25 mouse cellular contexts compared by ENCODE assay signal in genomic region chr16:68084124-68084898, GRCm38 (mm10).
DNase-seq lines count a peak whose midpoint lies in the region; ATAC-seq and TF ChIP-seq lines count a peak whose summit lies in the region.
"Had no signal": no experiment of that assay in that cellular context is flagged by ENCODE, and none has a peak within 500 bp of the region (broad histone marks: within the 10 kb centered on the region; RNA-seq: fewer than 3 reads in every experiment).

No protein-coding gene starts in this region.

- no peak overlapping the region for H3K27ac ChIP-seq in forebrain, embryonic 13.5 days
- no peak overlapping the region for H3K27ac ChIP-seq in forebrain, embryonic 11.5 days (ENCODE audit: low read depth, low read length)
- H3K27ac ChIP-seq in midbrain, embryonic 11.5 days (ENCODE audit: low read depth, low read length), result no peak overlapping the region
- no peak overlapping the region for H3K27ac ChIP-seq in midbrain, embryonic 10.5 days (replicated peaks)
- no peak overlapping the region for H3K27ac ChIP-seq in forebrain, postnatal 0 days (ENCODE audit: low read depth, low read length)
- no peak overlapping the region for H3K27ac ChIP-seq in thymus, adult 2 months (ENCODE audit: control insufficient read depth, insufficient read depth, low read length)
- H3K27ac ChIP-seq: heart, adult 2 months; heart, embryonic 10.5 days; heart, embryonic 13.5 days; hindbrain, embryonic 14.5 days; hindbrain, postnatal 0 days had no signal

- DNase-seq in forebrain, embryonic 11.5 days (ENCODE audit: low spot score), result no peak
- DNase-seq in midbrain, embryonic 11.5 days (ENCODE audit: low spot score, missing footprints), result peak; percentile 64
- no peak for DNase-seq in midbrain, embryonic 10.5 days (ENCODE audit: low spot score)
- peak; percentile 42 for DNase-seq in forebrain, postnatal 0 days
- no peak for DNase-seq in lung, postnatal 14 days
- DNase-seq in thymus, adult 2 months, result no peak
- DNase-seq: adrenal gland, adult 8-10 months; adrenal gland, postnatal 25 days; cerebellum, adult 11-12 months; cerebellum, adult 8-10 months; cerebellum, postnatal 10 days; cerebellum, postnatal 36 days; gastrocnemius, postnatal 10 days; gastrocnemius, postnatal 36 days; heart, adult 2 months; heart, postnatal 14 days; heart, postnatal 4 days had no signal

- no peaks in the 10 kb centered on the region for H3K36me3 ChIP-seq in forebrain, embryonic 13.5 days (ENCODE audit: poor library complexity, severe bottlenecking)
- H3K36me3 ChIP-seq in forebrain, embryonic 11.5 days (ENCODE audit: control insufficient read depth, insufficient read depth, low read length), result no peaks in the 10 kb centered on the region
- H3K36me3 ChIP-seq in midbrain, embryonic 11.5 days (ENCODE audit: control insufficient read depth, insufficient read depth, low read length), result no peaks in the 10 kb centered on the region
- H3K36me3 ChIP-seq in midbrain, embryonic 10.5 days, result no peaks in the 10 kb centered on the region
- no peaks in the 10 kb centered on the region for H3K36me3 ChIP-seq in forebrain, postnatal 0 days (ENCODE audit: insufficient read depth)
- no peaks in the 10 kb centered on the region for H3K36me3 ChIP-seq in thymus, adult 2 months (ENCODE audit: control insufficient read depth, insufficient read depth, low read length)
- H3K36me3 ChIP-seq: heart, embryonic 10.5 days; heart, embryonic 13.5 days had no signal

- H3K4me1 ChIP-seq in forebrain, embryonic 13.5 days, result no peaks in the 10 kb centered on the region
- H3K4me1 ChIP-seq in forebrain, embryonic 11.5 days (replicated peaks; ENCODE audit: control insufficient read depth, insufficient read depth, low read length), result no peaks in the 10 kb centered on the region
- H3K4me1 ChIP-seq in midbrain, embryonic 11.5 days (ENCODE audit: control insufficient read depth, insufficient read depth, low read length), result no peaks in the 10 kb centered on the region
- no peaks in the 10 kb centered on the region for H3K4me1 ChIP-seq in midbrain, embryonic 10.5 days
- no peaks in the 10 kb centered on the region for H3K4me1 ChIP-seq in forebrain, postnatal 0 days (ENCODE audit: insufficient read depth)
- H3K4me1 ChIP-seq in thymus, adult 2 months (replicated peaks; ENCODE audit: control insufficient read depth, insufficient read depth, low read length), result no peaks in the 10 kb centered on the region
- H3K4me1 ChIP-seq: heart, embryonic 10.5 days; heart, embryonic 13.5 days had no signal

- no peaks in the 10 kb centered on the region for H3K9me3 ChIP-seq in forebrain, embryonic 13.5 days (replicated peaks)
- H3K9me3 ChIP-seq in forebrain, embryonic 11.5 days (ENCODE audit: control insufficient read depth, low read length), result no peaks in the 10 kb centered on the region
- no peaks in the 10 kb centered on the region for H3K9me3 ChIP-seq in midbrain, embryonic 11.5 days (ENCODE audit: control insufficient read depth, low read length)
- no peaks in the 10 kb centered on the region for H3K9me3 ChIP-seq in midbrain, embryonic 10.5 days (replicated peaks)
- no peaks in the 10 kb centered on the region for H3K9me3 ChIP-seq in forebrain, postnatal 0 days (ENCODE audit: low read length)
- H3K9me3 ChIP-seq: heart, embryonic 10.5 days; heart, embryonic 13.5 days had no signal

- H3K4me2 ChIP-seq in forebrain, embryonic 13.5 days, result no peak overlapping the region
- H3K4me2 ChIP-seq in forebrain, embryonic 11.5 days (ENCODE audit: low read depth, low read length, severe bottlenecking), result no peak overlapping the region
- no peak overlapping the region for H3K4me2 ChIP-seq in midbrain, embryonic 11.5 days
- H3K4me2 ChIP-seq in forebrain, postnatal 0 days (ENCODE audit: low read depth), result no peak overlapping the region
- H3K4me2 ChIP-seq: heart, embryonic 13.5 days; hindbrain, embryonic 14.5 days had no signal

- TF ChIP-seq POLR2A in thymus, adult 2 months (IDR thresholded peaks at IDR 0.05; ENCODE audit: control insufficient read depth, extremely low read depth, insufficient read depth, low read length, poor library complexity), result no peak

- H3K4me3 ChIP-seq in forebrain, embryonic 13.5 days, result no peak overlapping the region
- H3K4me3 ChIP-seq in forebrain, embryonic 11.5 days (ENCODE audit: low read depth, low read length), result no peak overlapping the region
- H3K4me3 ChIP-seq in midbrain, embryonic 11.5 days (ENCODE audit: low read depth, low read length), result no peak overlapping the region
- no peak overlapping the region for H3K4me3 ChIP-seq in midbrain, embryonic 10.5 days
- H3K4me3 ChIP-seq in forebrain, postnatal 0 days (ENCODE audit: low read depth, low read length), result no peak overlapping the region
- H3K4me3 ChIP-seq in thymus, adult 2 months (ENCODE audit: control insufficient read depth, insufficient read depth, low read length), result no peak overlapping the region
- H3K4me3 ChIP-seq: heart, adult 2 months; heart, embryonic 10.5 days; heart, embryonic 13.5 days had no signal

- no peak for TF ChIP-seq CTCF in forebrain, postnatal 0 days (IDR thresholded peaks at IDR 0.05; ENCODE audit: low read depth)
- TF ChIP-seq CTCF in thymus, adult 2 months (IDR thresholded peaks at IDR 0.05; ENCODE audit: borderline replicate concordance, control insufficient read depth, extremely low read depth, insufficient read depth, low read length, poor library complexity), result no peak

- no peak overlapping the region for H3K9ac ChIP-seq in forebrain, embryonic 13.5 days
- H3K9ac ChIP-seq in forebrain, embryonic 11.5 days (ENCODE audit: low read length), result no peak overlapping the region
- H3K9ac ChIP-seq in midbrain, embryonic 11.5 days (ENCODE audit: low read length), result no peak overlapping the region
- H3K9ac ChIP-seq in forebrain, postnatal 0 days, result no peak overlapping the region
- H3K9ac ChIP-seq: heart, embryonic 13.5 days; hindbrain, embryonic 14.5 days had no signal

- WGBS in forebrain, embryonic 13.5 days, result 85% methylated on average over 6 of the region's 6 CpGs
- 91% methylated on average over 6 of the region's 6 CpGs for WGBS in forebrain, embryonic 11.5 days
- 89% methylated on average over 6 of the region's 6 CpGs for WGBS in midbrain, embryonic 11.5 days
- WGBS in midbrain, embryonic 10.5 days, result 92% methylated on average over 6 of the region's 6 CpGs
- 60% methylated on average over 6 of the region's 6 CpGs for WGBS in forebrain, postnatal 0 days
- 89% methylated on average over 6 of the region's 6 CpGs for WGBS in thymus, adult 2 months

- ATAC-seq in forebrain, embryonic 13.5 days, result peak; percentile 70; the same call in 1 of the 2 replicates
- ATAC-seq in forebrain, embryonic 11.5 days (replicated peaks; ENCODE audit: low FRiP score), result no peak
- no peak for ATAC-seq in midbrain, embryonic 11.5 days (ENCODE audit: low FRiP score)
- peak; percentile 82 for ATAC-seq in forebrain, postnatal 0 days
- ATAC-seq: activated CD4-positive, CD25-positive, alpha-beta regulatory T cell, adult 4 months; hindbrain, postnatal 0 days; inflammation-experienced regulatory T-cells, adult 6 months; intestine, postnatal 0 days had no signal

- H3K27me3 ChIP-seq in forebrain, embryonic 13.5 days, result no peaks in the 10 kb centered on the region
- H3K27me3 ChIP-seq in forebrain, embryonic 11.5 days (ENCODE audit: control insufficient read depth, insufficient read depth, low read length), result no peaks in the 10 kb centered on the region
- H3K27me3 ChIP-seq in midbrain, embryonic 11.5 days (ENCODE audit: control insufficient read depth, insufficient read depth, low read length), result no peaks in the 10 kb centered on the region
- no peaks in the 10 kb centered on the region for H3K27me3 ChIP-seq in midbrain, embryonic 10.5 days (ENCODE audit: low read depth, poor library complexity, severe bottlenecking)
- H3K27me3 ChIP-seq in forebrain, postnatal 0 days (ENCODE audit: insufficient read depth, low read length), result no peaks in the 10 kb centered on the region
- H3K27me3 ChIP-seq in thymus, adult 2 months (ENCODE audit: control insufficient read depth, insufficient read depth, low read length), result no peaks in the 10 kb centered on the region
- H3K27me3 ChIP-seq: heart, embryonic 13.5 days had no signal

Comparison
In these comparisons a context has a peak if more than half of its experiments do, and no peak if none do; other contexts are left out.
1. ATAC-seq: peak in forebrain, embryonic 13.5 days (single experiment) and forebrain, postnatal 0 days (single experiment); none in forebrain, embryonic 11.5 days (single experiment) and midbrain, embryonic 11.5 days (single experiment).
2. DNase-seq: peak in midbrain, embryonic 11.5 days (single experiment) and forebrain, postnatal 0 days (single experiment); none in forebrain, embryonic 11.5 days (single experiment), midbrain, embryonic 10.5 days (single experiment), lung, postnatal 14 days (single experiment) and thymus, adult 2 months (single experiment).